Mouse (Mus musculus) adrenal gland, postnatal 36 days (tissue): ENCODE data around the gene Hipk2. TPM values are rescaled to one million over a fixed set of nuclear protein-coding genes. Genes with fewer than 3 reads are reported as not detected.

Source experiments
- DNase-seq, 2 experiments: peaks; one replicate each; pipeline ENCODE4 v3.0.0; 2021; ENCODE audit warnings: mixed read lengths in 1 of 2
- total RNA-seq, 2 experiments: library from RNA; stranded (reverse); gene quantifications; 2 replicates each; pipeline ENCODE4 v1.2.3; 2021

The Hipk2 gene
- total RNA-seq, 2 experiments from 2014 or later: 126 to 136 TPM

DNA sequence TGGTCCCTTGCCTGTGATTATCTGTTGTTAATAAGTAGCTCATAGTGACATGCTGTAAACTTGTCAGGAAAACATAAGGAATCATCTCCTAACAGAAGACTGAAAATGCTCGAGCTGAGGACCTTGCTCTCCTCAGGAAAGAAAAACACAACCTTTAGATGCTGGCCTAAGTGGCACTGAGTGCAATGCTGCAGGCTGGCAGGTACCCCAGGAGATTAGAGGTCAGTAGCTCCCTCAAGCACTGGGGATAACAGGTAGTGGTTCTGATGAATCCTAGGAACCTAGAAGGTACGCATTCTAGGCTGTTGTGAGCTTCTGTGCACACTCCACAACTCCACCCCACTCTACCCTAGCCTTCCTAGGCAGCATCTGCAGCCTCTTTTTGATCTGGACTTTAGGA, 9.2 kb downstream of the Hipk2 start:
- DNase-seq: no peak

DNA sequence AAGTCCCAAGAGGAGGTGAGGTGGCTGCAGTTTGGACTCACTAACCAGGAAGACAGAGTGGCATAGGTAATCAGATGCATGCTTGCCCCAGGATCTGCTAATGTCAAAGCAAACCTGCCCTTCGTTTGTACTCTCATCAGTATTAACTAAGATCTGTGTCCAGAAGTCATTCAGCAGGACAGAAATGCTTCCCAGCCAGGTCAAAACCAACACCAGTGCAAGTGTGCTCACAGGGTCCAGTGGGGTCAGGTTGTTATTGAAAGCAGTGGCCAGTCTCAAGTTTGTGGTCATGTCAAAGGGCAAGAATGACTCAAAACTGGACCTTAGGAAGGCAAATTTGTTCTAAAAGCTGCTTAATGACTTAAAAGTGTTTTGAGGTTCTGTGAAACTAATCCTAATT, 9.6 kb downstream of the Hipk2 start:
- no peak for DNase-seq

DNA sequence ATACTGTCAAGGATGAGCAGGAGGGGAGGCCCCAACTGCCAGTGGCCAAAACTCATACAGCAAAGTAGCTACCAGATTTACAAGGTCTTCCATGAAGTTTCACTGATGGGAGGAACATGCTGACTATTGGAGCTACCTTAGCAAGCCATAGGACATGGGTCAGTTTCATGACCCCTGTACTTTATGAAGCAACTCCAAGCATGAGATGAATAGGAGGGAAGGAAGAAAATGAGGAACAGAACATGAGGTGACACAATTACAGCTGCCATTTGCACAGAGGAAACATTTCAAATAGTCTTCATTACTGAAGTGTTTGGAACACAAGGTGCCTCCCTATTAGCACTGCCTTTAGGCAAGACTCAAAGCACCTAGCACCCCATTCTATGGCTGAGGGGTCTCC, 10.2 kb downstream of the Hipk2 start:
- DNase-seq: no peak

DNA sequence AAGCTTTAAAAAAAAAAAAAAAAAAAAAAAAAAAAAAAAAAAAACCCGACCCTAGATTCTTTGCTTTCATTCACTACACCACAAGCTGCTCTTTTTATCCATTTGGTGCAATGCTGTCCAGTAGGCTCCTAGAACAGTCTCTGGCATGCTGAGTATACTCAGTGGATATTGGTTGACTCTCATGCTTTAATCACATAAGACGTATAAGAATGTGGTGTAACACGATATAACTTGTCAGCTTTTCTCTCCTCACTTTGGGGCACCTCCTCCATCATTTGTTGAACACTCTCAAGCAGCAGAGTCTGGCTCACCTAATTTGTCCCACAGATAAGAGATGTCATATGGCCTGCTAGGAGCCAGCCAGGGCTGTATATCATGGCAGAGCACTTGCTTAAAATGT, 12.4 kb downstream of the Hipk2 start:
- no peak for DNase-seq

DNA sequence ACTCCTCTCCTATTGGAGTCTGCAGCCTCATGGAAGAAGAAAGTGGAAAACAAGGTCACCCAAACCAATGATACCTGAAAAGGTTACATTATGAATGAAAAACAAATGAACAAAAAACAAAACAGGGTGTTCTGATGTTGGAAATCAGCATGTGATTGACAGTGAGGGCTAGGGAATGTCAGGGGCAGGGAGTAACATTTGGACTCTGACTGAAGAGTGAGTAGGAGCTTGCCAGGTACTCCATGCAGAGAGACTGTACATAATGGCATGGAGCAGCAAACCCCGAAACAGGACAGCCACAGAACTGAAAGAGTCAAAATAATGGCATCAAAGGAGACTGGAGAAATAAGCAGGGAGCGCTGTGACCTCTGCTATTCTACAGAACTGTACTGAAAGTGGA, 15.7 kb downstream of the Hipk2 start:
- DNase-seq: no peak

GRCm38 (mm10) chr6:38859819-38860218, 16.1 kb downstream of the Hipk2 start:
- DNase-seq: no peak

DNA sequence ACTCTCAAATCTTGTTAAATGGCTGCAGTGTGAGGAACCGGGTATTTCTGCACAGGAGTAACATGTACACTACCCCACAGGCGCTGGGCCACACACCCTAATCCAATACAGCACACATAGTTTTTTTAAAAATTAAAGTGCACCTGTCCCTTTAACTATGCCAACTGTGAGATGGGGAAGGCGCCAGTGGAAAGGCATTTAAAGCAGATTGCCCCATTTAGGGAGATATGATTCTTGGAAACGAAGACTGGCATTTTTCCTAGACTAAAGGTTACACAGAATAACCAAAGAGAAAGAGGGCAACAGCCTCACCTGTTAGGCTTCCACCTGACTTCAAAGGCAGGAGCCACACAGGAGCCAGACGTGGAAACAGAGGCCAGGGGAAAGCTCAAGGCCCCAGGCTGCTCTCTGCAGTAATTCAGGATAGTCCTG, 22.4 kb downstream of the Hipk2 start:
- no peak for DNase-seq

DNA sequence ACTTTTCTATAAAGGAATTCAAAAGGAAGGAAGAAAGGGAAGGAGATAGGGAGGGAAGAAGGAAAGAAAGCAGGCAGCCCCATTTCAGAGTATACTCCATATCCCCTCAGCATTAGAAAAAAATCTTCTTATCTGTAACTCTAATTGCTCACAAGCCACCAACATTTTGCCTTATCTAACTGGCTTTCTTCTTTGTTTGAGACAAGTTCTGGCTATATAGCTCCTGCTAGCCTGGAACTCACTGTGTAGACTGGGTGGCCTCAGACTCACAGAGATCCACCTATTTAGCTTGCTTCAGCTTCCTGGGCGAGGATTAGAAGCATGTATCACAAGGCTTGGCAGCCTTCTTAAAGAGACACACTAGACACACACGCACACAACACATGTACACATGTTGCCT, 24.2 kb downstream of the Hipk2 start:
- no peak for DNase-seq

- DNase-seq: no peak
Observed at GRCm38 (mm10) chr6:38850715-38851259, 25.2 kb downstream of the Hipk2 start.

DNA sequence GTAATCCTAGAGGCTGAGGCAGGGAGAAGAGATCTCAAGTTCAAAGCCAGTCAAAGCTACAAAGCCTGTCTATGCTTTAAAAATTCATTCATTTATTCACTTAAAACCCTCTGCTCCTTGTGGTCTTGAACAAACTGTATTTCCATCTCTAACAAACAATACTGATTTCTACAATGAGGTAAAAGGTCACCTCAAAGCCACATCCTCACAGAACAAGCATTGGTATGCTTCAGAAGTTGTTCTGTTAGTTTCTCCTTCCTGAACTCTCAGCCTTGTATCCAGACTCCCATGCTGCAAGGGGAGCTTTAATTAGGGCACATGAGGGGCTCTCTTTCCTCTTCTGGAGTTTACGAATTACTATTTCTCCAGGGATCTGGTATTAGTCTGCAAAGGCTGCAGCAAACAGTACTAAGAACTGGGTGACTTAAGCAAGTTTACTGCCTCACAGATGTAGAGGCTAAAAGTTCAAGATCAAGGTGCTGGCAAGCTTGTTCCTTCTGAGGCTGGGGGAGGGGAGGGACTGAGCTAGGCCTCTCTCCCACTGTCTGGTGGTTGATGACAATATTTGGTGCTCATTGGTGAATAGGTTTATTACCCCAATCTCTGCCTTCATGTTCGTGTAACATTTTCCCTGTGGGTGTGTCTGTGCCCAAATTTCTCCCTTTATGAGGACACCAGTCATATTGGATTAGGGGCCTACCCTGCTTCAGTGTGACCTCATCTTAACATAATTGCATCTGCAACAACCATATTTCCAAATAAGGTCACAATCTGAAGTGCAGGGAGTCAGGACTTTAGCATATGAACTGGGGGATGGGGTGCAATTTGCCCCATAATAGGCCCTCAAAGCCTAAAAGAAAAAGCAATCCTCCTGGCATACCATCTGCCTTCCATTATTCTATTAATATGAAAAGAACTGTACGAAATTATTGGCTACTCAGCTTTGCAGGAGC, 27.7 kb downstream of the Hipk2 start:
- DNase-seq: no peak

DNA sequence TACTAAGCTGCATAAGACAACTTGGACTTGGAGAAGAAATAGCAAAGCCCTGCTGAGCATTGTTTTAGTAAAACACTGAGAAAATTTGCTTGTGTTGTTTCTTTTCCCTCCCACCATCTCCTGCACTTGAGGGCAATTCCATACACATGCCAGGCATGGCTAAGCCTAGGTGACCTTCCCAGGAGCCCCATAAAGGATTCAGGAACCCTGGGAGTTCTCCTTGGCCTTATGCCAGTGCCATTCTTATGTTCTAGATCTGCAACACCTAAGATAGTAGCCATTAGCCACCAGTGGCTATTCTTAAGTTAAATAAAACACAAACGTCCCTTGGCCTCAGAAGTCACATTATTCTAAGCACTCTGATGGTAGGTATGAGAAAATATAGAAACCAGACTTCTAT, 28.5 kb downstream of the Hipk2 start:
- no peak for DNase-seq

- DNase-seq: no peak
Observed at GRCm38 (mm10) chr6:38846330-38847195, 29.4 kb downstream of the Hipk2 start.

DNA sequence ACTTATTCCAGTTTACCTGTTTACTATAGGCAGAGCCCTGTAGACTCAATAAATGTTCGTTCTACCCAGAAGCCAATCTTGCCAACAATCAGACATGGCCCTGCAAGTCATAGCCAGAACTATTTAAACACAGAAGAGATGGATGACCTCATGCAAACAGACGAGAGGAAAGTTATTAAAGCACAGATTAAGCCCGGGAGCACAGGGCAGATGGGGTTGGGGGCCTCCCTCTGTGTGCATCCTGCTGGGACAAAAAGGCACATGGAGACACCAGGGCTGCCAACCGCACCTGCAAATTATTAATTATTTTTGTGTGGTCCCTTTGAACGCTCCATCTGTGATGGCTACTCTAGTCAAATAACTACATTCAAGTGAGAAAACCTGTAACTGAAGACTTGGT, 30.1 kb downstream of the Hipk2 start:
- no peak for DNase-seq

GRCm38 (mm10) chr6:38845117-38845516, 30.8 kb downstream of the Hipk2 start:
- no peak for DNase-seq

- peak; percentile 28 to 44 for DNase-seq
Observed at GRCm38 (mm10) chr6:38841551-38841950, 34.4 kb downstream of the Hipk2 start.

DNA sequence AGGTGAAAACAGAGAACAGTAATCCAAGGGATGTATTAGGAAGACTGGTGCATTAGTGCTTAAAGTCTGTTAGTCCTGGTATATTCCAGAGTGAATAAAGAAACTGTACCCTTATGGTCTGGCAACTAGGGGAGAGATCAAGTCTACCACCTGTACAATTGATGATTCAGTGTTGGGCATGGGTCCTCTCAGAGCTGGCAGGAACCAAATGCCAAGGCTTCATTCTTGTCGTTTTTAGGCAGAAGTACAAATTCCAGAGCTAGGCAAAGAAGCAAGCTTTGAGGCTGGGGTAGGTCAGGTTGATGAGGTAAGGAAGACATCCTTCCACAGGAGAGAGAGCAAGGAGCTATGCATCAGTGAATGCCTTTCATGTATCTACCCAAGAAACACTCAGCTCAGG, 35.2 kb downstream of the Hipk2 start:
- no peak for DNase-seq

DNA sequence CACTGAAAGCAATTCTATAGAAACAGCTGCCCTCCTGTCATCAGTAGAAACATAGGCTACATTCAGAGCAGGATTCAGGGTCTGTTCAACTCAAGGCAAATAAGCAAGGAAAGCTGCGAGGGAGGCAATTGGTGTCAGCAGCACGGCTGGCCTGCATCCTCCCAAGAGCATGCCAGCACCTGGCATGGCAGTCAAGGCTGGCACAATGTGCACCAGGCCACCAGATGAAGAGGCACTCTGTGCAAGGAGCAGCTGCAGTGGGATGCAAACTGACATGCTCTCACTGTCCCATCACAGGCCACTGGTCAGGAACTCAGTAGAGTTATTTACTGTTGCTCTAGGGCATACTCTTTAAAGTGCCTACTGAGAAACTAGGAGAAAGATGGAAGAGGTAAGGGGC, 35.6 kb downstream of the Hipk2 start:
- DNase-seq: peak in 1 of 2 experiments; percentile 36

DNA sequence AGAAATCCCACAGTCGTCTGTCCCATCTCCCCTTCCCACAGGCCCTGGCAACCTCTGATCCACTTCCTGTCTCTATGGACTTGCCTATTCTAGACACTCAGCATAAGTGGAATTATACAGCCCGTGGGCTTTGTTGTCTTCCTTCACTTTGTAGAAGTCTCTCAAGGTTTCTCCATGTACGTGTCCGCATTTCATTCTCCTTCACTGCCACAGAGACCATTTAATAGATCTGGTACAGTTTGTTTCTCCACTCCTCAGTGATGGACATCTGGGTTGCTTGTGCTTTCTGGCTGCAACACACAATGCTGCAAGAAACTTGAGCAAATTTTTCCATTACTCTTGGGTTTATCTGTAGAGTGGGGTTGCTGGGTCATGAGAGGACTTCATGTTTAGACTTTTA, 36.1 kb downstream of the Hipk2 start:
- no peak for DNase-seq

- DNase-seq: no peak
Observed at GRCm38 (mm10) chr6:38838061-38838460, 37.9 kb downstream of the Hipk2 start.

DNA sequence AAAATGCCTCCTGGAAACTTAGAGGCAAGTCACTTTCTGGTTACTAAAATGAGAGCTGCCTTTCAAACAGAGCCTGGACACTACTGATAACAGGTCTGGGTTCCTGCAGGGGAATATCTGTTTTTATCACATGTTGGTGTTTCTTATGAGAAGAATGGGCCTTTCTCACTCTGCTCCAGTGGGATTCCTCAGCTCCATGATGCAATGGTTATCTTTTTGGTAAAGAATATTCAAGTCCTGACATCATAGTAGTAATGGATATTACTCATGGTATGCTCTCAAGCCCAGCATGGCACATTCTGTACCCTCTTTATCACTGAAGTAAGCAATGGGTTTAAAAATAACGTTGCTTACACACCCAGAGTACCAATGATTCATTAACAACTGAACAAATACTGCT, 40.7 kb downstream of the Hipk2 start:
- no peak for DNase-seq

DNA sequence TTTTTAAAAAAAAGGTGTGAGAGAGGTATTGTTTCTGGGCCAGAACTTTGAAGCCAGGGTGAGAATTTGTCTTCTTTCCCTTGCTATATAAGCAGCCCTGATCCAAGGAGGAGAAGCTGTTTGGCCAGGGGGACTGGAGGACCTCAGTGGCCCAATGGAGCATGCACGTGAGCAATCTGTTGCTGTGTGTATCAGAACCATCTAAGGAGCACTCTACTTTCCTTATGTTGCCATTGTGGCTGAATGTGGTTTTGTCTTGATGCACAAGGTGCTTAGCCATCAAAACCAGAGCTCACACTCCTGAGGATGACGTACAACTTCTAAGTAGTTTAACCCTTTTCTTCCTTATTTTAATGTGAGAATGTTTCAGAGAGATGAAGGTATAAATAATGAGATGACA, 41.2 kb downstream of the Hipk2 start:
- no peak for DNase-seq

DNA sequence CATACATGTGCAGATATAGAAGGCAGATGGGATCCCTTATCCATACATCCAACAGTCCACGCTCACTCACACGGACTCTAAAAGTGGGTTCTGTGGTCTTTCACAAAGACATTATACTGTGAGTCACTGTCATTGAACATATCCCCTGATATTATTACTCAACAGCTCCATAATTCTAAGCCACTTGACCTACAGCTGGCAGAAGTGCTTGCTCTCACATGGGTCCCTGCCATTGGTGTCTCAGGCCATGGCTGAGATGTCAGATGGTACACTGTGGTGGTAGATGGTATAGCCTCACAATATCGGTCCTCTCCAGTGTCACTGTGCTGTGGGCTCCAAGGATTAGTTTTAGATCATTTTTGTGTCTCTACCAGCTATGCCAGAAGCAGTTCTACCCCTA, 42.2 kb downstream of the Hipk2 start:
- no peak for DNase-seq

- DNase-seq: no peak
Observed at GRCm38 (mm10) chr6:38829452-38829851, 46.5 kb downstream of the Hipk2 start.
